In genomic region chr7:118399764-118400163, GRCm38 (mm10) we compare ENCODE assay signal across 24 mouse cellular contexts. TPM values are rescaled to one million over a fixed set of nuclear protein-coding genes. Genes with fewer than 3 reads are reported as not detected.
A peak's percentile ranks its signal among the peaks of the same experiment; 100 is the strongest.
DNase-seq lines count a peak whose midpoint lies in the region; ATAC-seq lines count a peak whose summit lies in the region.
"Had no signal": no experiment of that assay in that cellular context is flagged by ENCODE, and none has a peak within 500 bp of the region (broad histone marks: within the 10 kb centered on the region; RNA-seq: fewer than 3 reads in every experiment).

No protein-coding gene starts in this region.

- no peaks in the 10 kb centered on the region for H3K9me3 ChIP-seq in midbrain, embryonic 15.5 days
- H3K9me3 ChIP-seq: embryonic facial prominence, embryonic 12.5 days; heart, embryonic 13.5 days; liver, embryonic 13.5 days had no signal

- H3K36me3 ChIP-seq in midbrain, embryonic 15.5 days (replicated peaks) = no peaks in the 10 kb centered on the region
- H3K36me3 ChIP-seq: embryonic facial prominence, embryonic 12.5 days; heart, embryonic 13.5 days; liver, embryonic 13.5 days had no signal

- no peak for ATAC-seq in midbrain, embryonic 15.5 days (replicated peaks)
- ATAC-seq: forebrain, embryonic 14.5 days had no signal

- no peak overlapping the region for H3K4me2 ChIP-seq in midbrain, embryonic 15.5 days
- H3K4me2 ChIP-seq: embryonic facial prominence, embryonic 12.5 days; heart, embryonic 13.5 days; hindbrain, embryonic 14.5 days; liver, embryonic 13.5 days; lung, embryonic 14.5 days had no signal

- H3K27me3 ChIP-seq in midbrain, embryonic 15.5 days (replicated peaks) = no peaks in the 10 kb centered on the region
- H3K27me3 ChIP-seq: embryonic facial prominence, embryonic 12.5 days; liver, embryonic 13.5 days had no signal

- H3K4me3 ChIP-seq in midbrain, embryonic 15.5 days = no peak overlapping the region
- H3K4me3 ChIP-seq: embryonic facial prominence, embryonic 12.5 days; erythroblast, embryonic 14.5 days; heart, embryonic 13.5 days; liver, embryonic 13.5 days had no signal

- DNase-seq in layer of hippocampus, adult 11-12 months (ENCODE audit: low spot score) = peak; percentile 39
- DNase-seq in layer of hippocampus, postnatal 10 days (ENCODE audit: low spot score in 2 of 2) = no peak
- DNase-seq in frontal cortex, adult 2 months (ENCODE audit: extremely low spot score in 1 of 2, low spot score in 1 of 2) = peak; percentile 82 to 90
- peak; percentile 52 to 87 for DNase-seq in left cerebral cortex, adult 9 months (ENCODE audit: low spot score in 2 of 2)
- DNase-seq in right cerebral cortex, postnatal 25 days = peak; percentile 76
- DNase-seq in testis, postnatal 14 days (ENCODE audit: low spot score) = no peak
- no peak for DNase-seq in embryo, embryonic 10 days (ENCODE audit: low spot score)
- DNase-seq: adrenal gland, adult 8-10 months; cerebellum, adult 9-11 months; heart, adult 11 months; kidney, adult 8-10 months; kidney, postnatal 4 days; liver, embryonic 13.5 days; lung, embryonic 14.5 days; lung, postnatal 36 days; thymus, adult 2 months had no signal

- 87% methylated on average over 9 of the region's 9 CpGs for WGBS in midbrain, embryonic 15.5 days

- H3K9ac ChIP-seq in midbrain, embryonic 15.5 days = no peak overlapping the region
- H3K9ac ChIP-seq: embryonic facial prominence, embryonic 12.5 days; heart, embryonic 13.5 days; hindbrain, embryonic 14.5 days; liver, embryonic 13.5 days; lung, embryonic 14.5 days had no signal

- peaks cover 12% of the 10 kb centered on the region for H3K4me1 ChIP-seq in midbrain, embryonic 15.5 days
- H3K4me1 ChIP-seq: heart, embryonic 13.5 days; liver, embryonic 13.5 days had no signal

- no peak overlapping the region for H3K27ac ChIP-seq in midbrain, embryonic 15.5 days
- H3K27ac ChIP-seq: embryonic facial prominence, embryonic 12.5 days; heart, embryonic 13.5 days; hindbrain, embryonic 14.5 days; liver, embryonic 13.5 days had no signal

RNA-seq across cellular contexts. Expression of gene Syt17, which starts 48.3 kb away (rescaled TPM):
- total RNA-seq in layer of hippocampus, postnatal 10 days (2021) = 10 to 100 TPM; 45.9 to 49.3 TPM
- polyA plus RNA-seq in frontal cortex, adult 2 months (2012; rRNA removed) = 54.8 and 81.7 TPM in 2 replicates
- 19.7 and 20.2 TPM in 2 replicates for polyA plus RNA-seq in midbrain, embryonic 15.5 days (2015; fragmentation: Nextera tagmentation; extraction: Ambion mirVana)
- total RNA-seq: megakaryocyte-erythroid progenitor cell, adult 5-6 weeks; neutrophil, adult 5-6 weeks had no signal

Comparison
In these comparisons a context has a peak if more than half of its experiments do, and no peak if none do; other contexts are left out.
1. DNase-seq: peak in layer of hippocampus, adult 11-12 months (single experiment), frontal cortex, adult 2 months (2 of 2), left cerebral cortex, adult 9 months (2 of 2) and right cerebral cortex, postnatal 25 days (single experiment); none in layer of hippocampus, postnatal 10 days (0 of 2), testis, postnatal 14 days (single experiment) and embryo, embryonic 10 days (single experiment).